Mouse (Mus musculus) stomach, postnatal 0 days (tissue): Measurements from ENCODE around the gene Avp.

Source experiments
- CTCF ChIP-seq: IDR thresholded peaks from 2 replicates; pipeline ENCODE4 v1.5.1; 2016; ENCODE audit warnings: antibody characterized with exemption, low read depth, mild to moderate bottlenecking, moderate library complexity
- EP300 ChIP-seq: optimal IDR thresholded peaks from 2 replicates; pipeline ENCODE3; 2016; ENCODE audit warnings: antibody characterized with exemption

DNA sequence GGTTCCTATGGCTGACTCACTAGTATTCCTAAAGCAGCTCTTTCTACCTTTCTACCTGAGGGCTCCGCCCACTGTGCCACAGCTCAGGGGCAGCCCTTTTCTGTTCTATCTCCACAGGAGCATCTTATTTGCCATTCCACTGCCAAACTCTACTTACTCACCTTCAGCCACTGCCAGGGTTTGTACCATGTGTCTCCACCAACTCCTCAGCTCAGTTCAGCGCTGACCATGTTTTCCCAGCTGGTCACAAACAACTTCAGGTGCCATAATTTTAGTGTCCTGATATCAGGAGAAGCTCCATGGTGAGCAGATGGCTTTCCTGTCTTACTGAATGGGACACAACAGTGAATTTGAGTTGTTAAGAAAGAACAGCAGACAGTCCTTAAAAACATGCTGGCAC is 24.9 kb downstream of the Avp start:
- TF ChIP-seq CTCF (no peak), EP300 (no peak)
